Comparison of ENCODE assay signal across 1 mouse cellular context in the genomic region with DNA sequence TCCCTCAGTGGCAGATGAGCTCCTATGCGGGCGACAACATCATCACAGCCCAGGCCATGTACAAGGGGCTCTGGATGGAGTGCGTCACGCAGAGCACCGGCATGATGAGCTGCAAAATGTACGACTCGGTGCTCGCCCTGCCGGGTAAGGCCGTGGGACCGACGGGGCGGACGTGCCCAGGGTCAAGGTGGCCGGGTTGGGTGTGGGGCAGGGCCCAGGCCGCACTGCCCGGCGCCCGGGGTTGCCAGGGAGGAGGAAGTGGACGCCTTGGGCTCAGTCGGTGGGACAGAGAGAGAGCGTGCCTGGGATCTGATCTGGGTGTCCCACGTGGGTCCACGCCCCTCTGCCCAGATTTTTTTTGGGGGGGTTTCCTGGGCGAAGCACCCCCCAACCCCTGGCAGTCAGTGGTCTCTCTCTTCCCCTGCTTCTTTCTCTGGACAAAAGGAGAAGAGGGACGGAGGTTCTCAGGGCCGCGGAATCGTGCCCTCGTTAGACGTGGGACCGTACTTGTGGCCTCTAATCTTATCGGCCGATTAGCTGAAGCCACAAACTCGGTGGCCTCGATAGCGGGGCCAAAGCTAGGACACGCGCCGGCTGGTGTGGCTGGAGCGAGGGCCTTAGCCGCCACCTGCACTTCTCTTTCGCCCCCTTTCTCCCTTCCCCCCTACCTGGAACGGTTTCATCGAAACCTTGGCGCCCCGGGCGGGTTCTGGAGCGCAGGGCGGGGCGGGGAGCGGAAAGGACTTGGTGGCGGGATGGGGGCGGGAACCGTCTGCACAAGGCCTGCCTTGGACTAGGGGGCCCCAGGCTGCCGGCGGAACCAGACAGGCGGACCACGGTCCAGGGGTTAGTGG.
TF ChIP-seq lines count a peak whose summit lies in the region.

No protein-coding gene starts in this region.

TF ChIP-seq in MEL, 35 proteins besides CTCF, POLR2A, EP300 and RAD21 (continued from another document):
- TF ChIP-seq GABPA (IDR thresholded peaks at IDR 0.05; ENCODE audit: low read depth, low read length) (no peak), POLR2AphosphoS2 (IDR thresholded peaks at IDR 0.05; ENCODE audit: low read length) (no peak), MXI1 (IDR thresholded peaks at IDR 0.05; ENCODE audit: low read depth, low read length) (no peak), MAX (IDR thresholded peaks at IDR 0.05; ENCODE audit: low read length) (no peak), NRF1 (IDR thresholded peaks at IDR 0.05; ENCODE audit: insufficient read depth, low read depth, low read length, poor library complexity, severe bottlenecking) (no peak), ZC3H11A (IDR thresholded peaks at IDR 0.05; ENCODE audit: low read depth, low read length) (no peak), USF1 (IDR thresholded peaks at IDR 0.05; ENCODE audit: low read depth, low read length) (no peak), MYC (IDR thresholded peaks at IDR 0.05; ENCODE audit: low read depth, low read length) (no peak), MEF2A (IDR thresholded peaks at IDR 0.05; ENCODE audit: extremely low read depth, insufficient replicate concordance, low read depth, low read length, poor library complexity, severe bottlenecking) (no peak), UBTF (IDR thresholded peaks at IDR 0.05; ENCODE audit: borderline replicate concordance, insufficient read depth, low read depth, low read length) (no peak), ZNF384 (IDR thresholded peaks at IDR 0.05; ENCODE audit: low read depth, low read length) (no peak), MAFK (IDR thresholded peaks at IDR 0.05; ENCODE audit: borderline replicate concordance, low read depth, low read length) (no peak), ZKSCAN1 (IDR thresholded peaks at IDR 0.05; ENCODE audit: low read depth, low read length) (no peak), CHD1 (IDR thresholded peaks at IDR 0.05; ENCODE audit: low read depth, low read length) (no peak), TCF12 (IDR thresholded peaks at IDR 0.05; ENCODE audit: low read depth, low read length) (peak; percentile 49; the same call in 1 of the 2 replicates), MAZ (IDR thresholded peaks at IDR 0.05; ENCODE audit: low read depth, low read length) (no peak), SMC3 (IDR thresholded peaks at IDR 0.05; ENCODE audit: low read depth, low read length) (no peak), USF2 (IDR thresholded peaks at IDR 0.05; ENCODE audit: borderline replicate concordance in 1 of 2, insufficient read depth in 1 of 2, low read depth in 1 of 2, low read length in 2 of 2) (no peak), GATA1 (IDR thresholded peaks at IDR 0.05; ENCODE audit: low read depth, low read length) (peak; percentile 48), SIN3A (IDR thresholded peaks at IDR 0.05; ENCODE audit: low read length) (no peak), JUND (IDR thresholded peaks at IDR 0.05; ENCODE audit: low read depth, low read length) (no peak), MYB (IDR thresholded peaks at IDR 0.05; ENCODE audit: low read depth, low read length) (no peak), KAT2A (conservative IDR thresholded peaks at IDR 0.05; ENCODE audit: low read depth, low read length) (no peak), ELF1 (IDR thresholded peaks at IDR 0.05; ENCODE audit: low read depth, low read length) (no peak), POLR2AphosphoS5 (IDR thresholded peaks at IDR 0.05; ENCODE audit: borderline replicate concordance, low read depth, low read length) (0 out of 2 replicates have a peak, but pooled peaks have one; percentile 71), E2F4 (IDR thresholded peaks at IDR 0.05; ENCODE audit: borderline replicate concordance, low read depth, low read length) (no peak), BHLHE40 (IDR thresholded peaks at IDR 0.05; ENCODE audit: borderline replicate concordance, low read depth, low read length) (0 out of 2 replicates have a peak, but pooled peaks have one; percentile 15), ETS1 (IDR thresholded peaks at IDR 0.05; ENCODE audit: low read depth, low read length) (no peak), ZMIZ1 (IDR thresholded peaks at IDR 0.05; ENCODE audit: low read depth, low read length) (no peak)
